Mouse (Mus musculus) neural tube, embryonic 14.5 days (tissue): ENCODE results near the gene Ttc7. TPM values are rescaled to one million over a fixed set of nuclear protein-coding genes. Genes with fewer than 3 reads are reported as not detected.

Experiments
- ATAC-seq: fragments of 200-750 bp; cut with Nextera tagmentation; 2 replicates; pipeline ENCODE4 v1.8.0; 2017; ENCODE audit warnings: low read depth, mild to moderate bottlenecking, moderate TSS enrichment, moderate library complexity
- H3K27ac ChIP-seq: fragments of 300-500 bp; sonication (generic); 2 replicates; pipeline ENCODE4 v1.5.1; 2014; ENCODE audit warnings: low read depth, mild to moderate bottlenecking, control low read depth, low read length, moderate library complexity, mixed read lengths
- H3K27me3 ChIP-seq: fragments of 300-500 bp; sonication (generic); 2 replicates; pipeline ENCODE4 v1.6.1; 2014; ENCODE audit warnings: low read length; ENCODE audit not compliant: control insufficient read depth, insufficient read depth
- H3K36me3 ChIP-seq: fragments of 300-500 bp; sonication (generic); 2 replicates; pipeline ENCODE4 v1.6.1; 2014; ENCODE audit warnings: low read length, mixed read lengths; ENCODE audit not compliant: control insufficient read depth, insufficient read depth
- H3K4me1 ChIP-seq: fragments of 300-500 bp; sonication (generic); 2 replicates; pipeline ENCODE4 v1.6.1; 2014; ENCODE audit warnings: low read length; ENCODE audit not compliant: control insufficient read depth, insufficient read depth
- H3K4me2 ChIP-seq: fragments of 300-500 bp; sonication (generic); 2 replicates; pipeline ENCODE4 v1.6.1; 2014; ENCODE audit warnings: mild to moderate bottlenecking, low read depth, low read length, control low read depth
- H3K4me3 ChIP-seq: fragments of 300-500 bp; sonication (generic); 2 replicates; pipeline ENCODE4 v1.5.1; 2014; ENCODE audit warnings: low read depth, low read length, control low read depth, mixed read lengths
- H3K9ac ChIP-seq: fragments of 300-500 bp; sonication (generic); replicated peaks from 2 replicates; pipeline ENCODE4 v1.6.1; 2014; ENCODE audit warnings: low read depth, mild to moderate bottlenecking, control low read depth, low read length, mixed read lengths
- H3K9me3 ChIP-seq: fragments of 300-500 bp; sonication (generic); 2 replicates; pipeline ENCODE4 v1.6.1; 2016; ENCODE audit warnings: low read length; ENCODE audit not compliant: control insufficient read depth
- WGBS: fragments of 180-500 bp; shearing (Covaris S2); extraction: QIAGEN DNeasy Blood & Tissue Kit; methylation state at CpG from one replicate; pipeline ENCODE4 v1.1.7; 2014; 5-methylcytosine and 5-hydroxymethylcytosine counted together
- polyA plus RNA-seq: library from polyadenylated mRNA; unstranded; fragments of >200 nt; fragmentation: Nextera tagmentation; extraction: Ambion mirVana; gene quantifications from 2 replicates; pipeline ENCODE4 v1.2.1, GENCODE M21; 2014

The Ttc7 gene
- polyA plus RNA-seq, 1 experiment from 2014 or later, result 7.2 TPM

DNA sequence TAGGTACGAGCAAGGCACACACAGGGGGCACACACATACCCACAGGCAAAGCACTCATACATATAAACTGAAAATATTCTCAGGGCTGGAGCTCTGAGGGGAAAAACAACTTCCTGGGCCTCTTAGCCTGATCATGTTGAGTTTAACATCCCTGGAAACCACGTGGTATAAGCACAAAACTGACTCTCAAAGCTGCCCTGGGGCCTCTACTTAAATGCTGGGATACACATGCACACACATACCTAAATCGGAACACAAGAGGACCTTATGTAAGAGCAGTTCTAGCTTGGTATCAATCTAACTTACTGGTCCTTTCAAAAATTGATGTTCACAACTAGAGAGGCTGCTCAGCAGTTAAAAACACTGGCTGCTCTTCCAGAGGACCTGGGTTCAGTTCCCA lies 146.7 kb downstream of the Ttc7 start:
- peaks cover 13% of the 10 kb centered on the region for H3K36me3 ChIP-seq
- H3K4me1 ChIP-seq, result no peaks in the 10 kb centered on the region
- 88% methylated on average over 3 of the region's 3 CpGs for WGBS
- H3K4me2 ChIP-seq, result no peak overlapping the region
- no peaks in the 10 kb centered on the region for H3K9me3 ChIP-seq
- no peak overlapping the region for H3K4me3 ChIP-seq
- H3K9ac ChIP-seq, result no peak overlapping the region
- no peak for ATAC-seq
- no peaks in the 10 kb centered on the region for H3K27me3 ChIP-seq
- H3K27ac ChIP-seq, result no peak overlapping the region

Other genes with a start within 250 kb of the Ttc7 start
- gene Socs5, start 175.2 kb upstream of the Ttc7 start, polyA plus RNA-seq, result 23.0 and 25.2 TPM in 2 replicates
- gene Mcfd2, start 17.0 kb upstream of the Ttc7 start, polyA plus RNA-seq, result 38.3 and 45.2 TPM in 2 replicates
- gene Stpg4, start 144.9 kb downstream of the Ttc7 start, polyA plus RNA-seq, result not detected in 2 replicates
- gene Calm2, start 164.0 kb downstream of the Ttc7 start, polyA plus RNA-seq, result 3,412 and 3,701 TPM in 2 replicates